Mouse (Mus musculus): ENCODE measurements around the gene 2700097O09Rik.
"Not testable (repeated sequence)": the region's sequence is repeated elsewhere in the genome, so short reads cannot be mapped to it uniquely, and the experiment has no call there.

Gene 2700097O09Rik

DNA sequence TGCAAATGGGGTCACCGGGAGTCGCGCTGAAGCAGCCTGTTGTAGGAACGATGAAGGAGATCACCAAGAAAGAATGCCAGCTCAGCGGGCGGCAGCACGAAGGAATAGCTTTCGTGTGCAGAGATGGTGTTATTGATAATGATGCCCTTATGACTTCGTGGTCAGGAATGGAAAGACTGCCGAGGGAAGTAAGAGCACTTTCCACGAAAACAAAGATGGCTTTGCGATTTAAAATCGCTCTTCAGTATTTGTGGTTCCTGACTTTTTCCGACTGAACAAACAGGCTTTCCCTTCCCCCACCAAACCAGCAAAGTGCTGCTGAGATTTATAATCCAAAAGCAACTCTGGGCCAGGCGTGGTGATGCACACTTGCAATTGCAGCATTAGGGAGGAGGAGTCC lies 38.9 kb downstream of the 2700097O09Rik start:
- DNase-seq (ENCODE audit: extremely low spot score): no peak

DNA sequence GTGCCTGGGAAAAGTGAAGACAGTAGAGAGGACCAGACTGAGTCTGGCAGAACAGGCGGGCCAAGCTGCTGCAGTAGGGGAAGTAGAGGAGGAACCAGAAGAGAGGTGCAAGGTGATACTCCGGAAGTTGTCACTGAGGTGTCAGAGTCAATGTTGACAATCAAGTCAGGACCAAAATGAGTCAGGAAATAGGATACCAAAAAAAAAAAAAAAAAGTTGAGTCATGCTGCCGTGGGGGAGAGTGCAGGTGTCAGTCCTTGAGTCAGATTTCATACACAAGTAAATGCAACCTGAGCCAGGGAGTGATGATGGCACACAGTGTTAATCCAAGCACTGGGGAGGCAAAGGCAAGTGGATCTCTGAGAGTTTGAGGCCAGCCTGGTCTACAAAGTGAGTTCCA lies 52.8 kb downstream of the 2700097O09Rik start:
- DNase-seq (ENCODE audit: extremely low spot score): no peak

DNA sequence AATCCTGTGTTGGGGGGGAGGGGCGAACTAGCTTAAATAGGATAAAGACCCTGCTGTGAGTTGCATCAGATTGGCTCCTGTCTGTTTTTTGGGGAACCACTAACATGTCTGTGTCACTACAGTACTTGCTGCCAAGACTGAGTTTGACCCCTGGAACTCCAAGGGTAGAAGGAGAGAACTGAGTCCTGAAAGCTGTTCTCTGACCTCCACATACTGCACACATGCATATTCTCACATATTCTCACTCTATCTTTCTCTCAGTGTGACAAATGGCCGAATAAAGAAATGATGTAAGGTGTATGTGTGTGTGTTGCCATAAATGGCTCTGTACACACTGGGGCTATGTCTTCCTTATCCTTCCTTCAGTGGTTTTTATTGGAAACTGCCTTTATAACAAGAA lies 56.6 kb downstream of the 2700097O09Rik start:
- DNase-seq (ENCODE audit: extremely low spot score): no peak

GRCm38 (mm10) chr12:55019421-55019877 lies 60.5 kb downstream of the 2700097O09Rik start:
- DNase-seq (ENCODE audit: extremely low spot score): no peak

DNA sequence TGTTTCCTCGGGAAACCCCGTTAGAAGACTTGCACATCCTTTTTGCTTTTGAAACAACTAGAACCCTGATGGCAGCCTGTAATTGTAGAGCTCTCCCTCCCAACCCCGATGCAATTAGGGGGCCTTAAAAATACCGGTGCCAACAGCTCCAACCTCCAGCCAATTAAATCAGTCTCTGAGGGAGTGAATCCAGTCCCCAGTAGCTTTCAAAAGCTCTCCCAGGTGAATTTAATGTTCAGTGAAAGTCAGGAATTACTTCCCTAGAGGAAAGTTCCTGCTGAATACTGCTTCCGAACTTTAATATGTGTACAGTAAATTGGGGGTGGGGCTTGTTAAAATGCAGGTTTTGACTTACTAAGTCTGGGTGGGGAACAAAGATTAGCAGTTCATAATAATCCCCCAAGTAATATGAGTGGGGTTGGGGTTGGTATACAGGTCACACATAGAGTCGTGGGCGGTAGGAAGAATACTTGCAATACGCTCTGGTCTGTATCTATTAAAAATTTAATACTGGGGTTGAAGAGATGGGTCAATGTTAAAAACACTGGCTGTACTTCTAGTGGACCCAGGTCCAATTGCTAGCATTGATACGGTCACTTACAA lies 62.7 kb downstream of the 2700097O09Rik start:
- DNase-seq (ENCODE audit: extremely low spot score): no peak

DNA sequence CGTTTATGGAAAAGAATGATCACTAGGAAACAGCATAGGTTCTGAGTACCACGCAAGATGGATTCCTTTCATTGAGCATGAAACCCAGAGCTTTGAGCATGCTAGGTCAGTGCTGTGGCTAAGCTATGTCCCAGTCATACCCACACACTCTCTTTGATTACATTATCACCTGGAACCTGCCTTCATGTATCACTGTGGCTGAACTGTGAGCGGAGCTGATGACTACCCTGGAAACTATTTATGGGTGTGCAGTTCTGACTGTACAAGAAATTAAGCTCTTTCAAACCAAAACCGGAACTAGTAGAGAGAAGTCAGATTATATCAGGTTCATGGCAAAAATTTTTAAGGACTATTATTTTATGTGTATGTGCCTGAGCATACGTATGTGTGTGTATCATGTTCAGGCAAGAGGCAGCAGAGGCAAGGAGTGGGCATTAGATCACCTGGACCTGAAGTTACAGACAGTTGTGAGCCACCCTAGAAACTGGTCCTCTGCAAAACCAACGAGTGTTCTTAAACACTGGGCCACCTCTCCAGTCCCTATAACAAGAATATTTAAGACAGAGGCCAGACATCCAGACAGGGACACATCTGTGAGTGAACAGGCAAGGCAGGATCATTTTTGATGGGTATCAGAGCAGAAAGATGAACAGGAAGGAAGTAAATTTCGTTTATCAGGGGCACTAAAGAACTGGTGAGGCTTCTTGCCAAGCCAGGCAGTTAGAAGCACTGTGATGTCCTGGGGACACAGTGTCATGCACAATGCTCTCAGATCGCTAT lies 63.4 kb downstream of the 2700097O09Rik start:
- no peak for DNase-seq (ENCODE audit: extremely low spot score)

GRCm38 (mm10) chr12:55015428-55015827 lies 64.5 kb downstream of the 2700097O09Rik start:
- no peak for DNase-seq (ENCODE audit: extremely low spot score)

DNA sequence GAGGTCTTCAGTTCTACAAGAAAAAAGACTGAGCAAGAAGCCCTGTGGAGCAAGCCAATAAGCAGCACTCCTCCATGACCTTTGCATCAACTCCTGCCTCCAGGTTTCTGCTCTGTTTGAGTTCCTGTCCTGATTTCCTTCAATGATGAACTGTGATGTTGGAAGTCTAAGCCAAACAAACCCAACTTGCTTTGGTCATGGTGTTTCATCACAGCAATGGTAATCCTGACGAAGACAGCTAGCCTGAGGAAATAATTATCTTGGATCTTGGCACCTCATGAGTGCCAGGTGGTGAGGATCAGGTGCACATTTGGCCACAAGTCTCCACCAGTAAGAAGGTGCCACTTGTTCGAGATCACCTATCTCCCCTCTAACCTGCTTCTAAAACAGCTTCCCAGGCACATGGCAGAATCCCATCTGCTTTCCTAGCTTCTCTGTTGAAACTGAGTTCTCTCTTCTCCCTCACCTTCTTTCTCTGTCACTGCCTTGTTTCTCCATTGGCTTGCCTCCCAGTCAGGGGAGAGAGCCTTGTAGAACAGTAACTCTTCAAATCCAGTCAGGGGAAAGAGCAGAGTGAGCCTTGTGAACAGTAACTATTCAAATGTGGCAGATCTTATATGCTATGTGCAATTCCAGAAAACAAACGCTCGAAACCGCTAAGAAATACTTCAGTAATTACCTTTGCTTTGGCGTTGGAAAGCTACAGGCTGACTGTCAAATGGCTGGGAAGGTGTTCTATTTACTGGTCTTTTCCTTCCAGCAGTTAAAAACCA lies 66.1 kb downstream of the 2700097O09Rik start, which contains the start of gene Baz1a:
Baz1a (minus strand) TSS at position 723 of the 773 bp plus-strand sequence.
- DNase-seq (ENCODE audit: extremely low spot score): no peak

GRCm38 (mm10) chr12:55013031-55013430 lies 66.9 kb downstream of the 2700097O09Rik start:
- DNase-seq (ENCODE audit: extremely low spot score): no peak

DNA sequence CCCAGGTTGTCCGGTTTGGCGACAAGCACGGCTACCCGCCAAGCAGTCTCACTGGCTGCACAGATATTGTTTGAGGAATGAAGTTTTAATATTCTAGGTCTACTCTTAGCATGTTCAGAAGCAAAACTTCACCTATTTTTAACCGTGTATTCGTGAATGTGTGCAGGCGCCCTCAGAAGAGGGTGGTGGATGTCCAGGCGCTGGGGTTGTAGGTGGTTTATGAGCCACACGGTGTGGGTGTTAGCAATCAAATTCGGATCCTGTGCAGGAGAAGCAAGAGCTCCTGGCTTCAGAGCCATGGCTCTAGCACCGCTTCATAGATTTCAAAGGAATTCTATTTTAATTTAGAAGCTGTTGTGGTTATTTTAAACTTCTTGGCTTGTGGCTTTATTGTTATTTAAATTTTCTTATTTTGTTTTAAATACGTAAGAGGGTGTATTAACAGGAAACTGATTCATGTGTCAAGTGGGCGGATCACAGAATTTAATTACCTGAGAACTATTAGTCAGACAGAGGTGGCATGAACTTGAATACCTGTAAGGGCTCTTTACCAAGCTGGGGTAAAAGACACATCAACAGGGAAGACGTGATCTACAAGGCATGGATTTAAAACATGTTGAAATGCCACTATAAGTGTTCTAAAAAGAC lies 72.4 kb downstream of the 2700097O09Rik start:
- no peak for DNase-seq (ENCODE audit: extremely low spot score)

- no peak for DNase-seq (ENCODE audit: extremely low spot score)
These were observed 73.8 kb downstream of the 2700097O09Rik start for GRCm38 (mm10) chr12:55006071-55006470.

DNA sequence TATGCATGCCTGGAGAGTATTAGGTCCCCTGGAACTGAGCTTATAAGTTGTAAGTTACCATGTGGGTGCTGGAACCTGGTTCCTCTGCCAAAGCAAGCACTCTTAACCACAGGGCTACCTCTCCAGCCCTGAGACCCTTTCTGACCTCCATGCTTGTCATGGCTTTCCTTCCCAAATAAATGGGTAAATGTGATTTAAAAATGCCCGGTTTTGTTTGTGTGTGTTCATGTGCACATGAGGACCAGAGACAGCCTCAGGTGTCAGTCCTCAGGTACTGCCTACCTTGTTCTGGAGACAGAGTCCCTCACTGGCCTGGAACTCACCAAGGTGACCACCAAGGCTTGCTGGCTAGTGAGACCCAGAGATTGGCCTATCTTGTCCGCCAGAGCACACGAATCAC lies 75.5 kb downstream of the 2700097O09Rik start:
- DNase-seq (ENCODE audit: extremely low spot score): no peak

GRCm38 (mm10) chr12:55003843-55004242 lies 76.1 kb downstream of the 2700097O09Rik start:
- DNase-seq (ENCODE audit: extremely low spot score): no peak

- DNase-seq (ENCODE audit: extremely low spot score): not testable (repeated sequence)
These were observed 77.4 kb downstream of the 2700097O09Rik start for GRCm38 (mm10) chr12:55002532-55002931.

DNA sequence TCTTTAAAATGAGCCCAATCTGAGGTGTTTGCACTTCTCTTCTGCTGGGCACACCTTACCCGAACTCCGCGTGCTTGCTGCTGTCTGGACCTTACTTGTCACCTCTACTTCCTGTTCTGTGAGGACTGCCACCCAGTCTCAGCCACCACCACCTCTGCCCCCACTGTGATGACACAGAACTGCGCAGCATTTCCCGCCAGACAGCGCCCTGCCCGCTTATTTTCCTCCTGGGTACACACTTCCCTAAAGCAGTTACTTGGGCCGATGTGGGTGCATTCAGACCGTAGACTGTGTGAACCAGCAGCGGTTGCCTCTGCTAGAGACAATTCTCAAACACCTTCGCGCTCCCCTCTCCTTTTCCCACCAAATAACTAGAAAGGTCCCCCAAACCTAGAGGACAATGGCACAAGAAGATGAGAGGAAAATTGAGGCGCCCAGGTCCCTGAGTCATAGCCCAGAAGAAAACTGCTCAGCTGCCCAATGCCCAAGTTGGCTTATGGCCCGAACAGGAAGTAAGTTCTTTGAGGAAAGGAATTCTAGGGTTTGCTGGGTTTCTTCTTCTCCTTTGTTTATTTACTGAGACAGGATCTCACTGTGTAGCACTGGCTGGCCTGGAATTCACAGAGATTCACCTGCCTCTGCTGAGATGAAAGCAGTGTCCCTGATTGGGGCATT lies 80.8 kb downstream of the 2700097O09Rik start:
- DNase-seq (ENCODE audit: extremely low spot score): no peak

DNA sequence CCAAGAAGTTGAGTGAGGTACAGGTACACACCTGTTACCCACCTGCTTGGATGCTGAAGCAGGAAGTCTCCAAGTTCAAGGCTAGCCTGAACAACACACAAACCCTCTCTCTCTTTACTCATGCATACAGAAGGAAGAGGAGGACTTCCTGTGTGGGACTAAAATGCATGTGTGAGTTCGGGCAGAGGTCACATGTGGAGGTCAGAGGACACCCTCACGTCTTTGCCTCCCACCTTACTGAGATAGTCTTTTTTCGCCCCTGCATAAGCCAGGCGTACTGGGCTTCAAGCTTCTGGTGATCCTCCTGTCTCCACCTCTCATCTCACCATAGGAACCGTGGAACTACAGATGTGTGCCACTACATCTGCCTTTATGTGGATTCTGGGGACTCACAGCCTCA lies 81.5 kb downstream of the 2700097O09Rik start:
- DNase-seq (ENCODE audit: extremely low spot score): no peak

DNA sequence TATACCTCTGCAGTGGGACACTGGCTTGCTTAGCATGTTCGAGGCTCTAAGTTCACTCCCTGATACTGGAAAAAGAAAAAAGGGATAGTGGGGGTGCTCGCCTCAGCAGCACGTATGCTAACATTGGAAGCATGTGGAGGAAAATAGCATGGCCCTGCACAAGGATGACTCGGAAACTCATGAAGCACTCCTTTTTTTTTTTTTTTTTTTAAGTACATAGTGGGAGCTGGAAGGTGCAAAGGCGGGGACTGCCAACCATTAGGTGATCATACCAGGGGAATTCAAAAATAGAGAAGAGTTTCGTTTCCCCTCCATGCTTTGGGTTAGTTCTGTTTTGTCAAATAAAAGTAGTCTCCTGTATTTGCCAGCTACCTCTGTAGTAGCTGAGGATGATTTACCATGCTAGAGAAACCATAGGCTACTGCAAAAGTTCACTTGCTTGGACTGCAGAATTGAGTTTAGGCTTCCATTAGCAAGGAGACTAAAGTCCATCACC lies 82.9 kb downstream of the 2700097O09Rik start:
- no peak for DNase-seq (ENCODE audit: extremely low spot score)

GRCm38 (mm10) chr12:54995965-54996364 lies 83.9 kb downstream of the 2700097O09Rik start:
- DNase-seq (ENCODE audit: extremely low spot score): no peak
